Mouse (Mus musculus) adipocyte (in vitro differentiated cells): ENCODE measurements around the gene Fbxw9.

Experiments used
- DNase-seq: peaks from one replicate; pipeline ENCODE4 v3.0.0-alpha.2; 2016; ENCODE audit warnings: low spot score

Fbxw9 gene

DNA sequence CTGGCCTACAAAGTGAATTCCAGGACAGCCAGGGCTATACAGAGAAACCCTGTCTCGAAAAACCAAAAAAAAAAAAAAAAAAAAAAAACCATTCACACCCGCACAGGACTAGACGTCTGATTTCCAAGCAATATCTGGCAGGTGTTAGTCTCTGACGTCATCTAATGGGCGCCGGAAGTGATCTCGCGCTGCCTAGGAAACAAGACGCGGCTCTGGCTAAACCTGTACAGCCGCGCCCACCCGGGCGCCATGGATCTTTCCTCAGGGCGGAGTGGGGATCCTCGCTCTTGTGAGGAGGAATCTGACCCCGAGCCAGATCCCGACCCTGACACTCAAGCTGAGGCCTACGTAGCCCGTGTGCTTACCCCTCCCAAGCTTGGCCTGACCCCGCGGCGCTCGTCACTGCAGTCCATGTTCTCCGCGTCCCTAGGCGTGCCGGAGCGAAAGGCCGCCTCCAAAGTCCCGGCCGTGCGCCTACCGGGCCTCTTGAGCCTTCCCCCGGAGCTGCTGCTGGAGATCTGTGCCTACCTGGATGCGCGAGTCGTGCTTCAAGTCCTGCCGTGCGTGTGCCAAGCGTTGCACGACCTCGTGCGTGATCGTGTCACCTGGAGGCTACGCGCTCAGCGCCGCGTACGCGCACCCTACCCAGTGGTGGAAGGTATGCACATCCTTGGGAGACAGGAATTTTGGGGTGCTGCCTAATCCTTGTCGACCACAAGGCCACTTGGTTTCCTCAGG is at the start of gene Fbxw9:
Gene Fbxw9, plus strand, starts transcription at position 177 of the 738 bp plus-strand sequence.
- peak; percentile 96 for DNase-seq

DNA sequence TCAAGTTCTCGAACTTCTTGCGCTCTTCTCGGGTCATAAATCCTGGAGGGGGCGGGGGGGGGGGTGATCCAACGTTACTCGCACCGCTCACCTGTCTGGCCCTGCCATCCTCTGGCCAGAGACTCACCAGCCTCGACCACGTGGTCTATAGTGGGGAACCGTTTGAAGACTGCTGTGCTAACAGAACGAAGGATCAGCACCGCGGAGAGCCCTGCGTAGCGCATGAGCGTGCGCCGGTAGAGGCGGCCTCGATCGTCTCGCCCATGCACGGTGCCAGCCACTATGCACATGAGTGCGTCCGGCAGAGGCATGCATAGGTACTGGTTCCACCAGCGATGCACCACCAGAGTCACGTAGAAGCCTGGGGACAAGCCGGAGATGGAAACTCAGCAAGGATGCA is 48.6 kb upstream of the Fbxw9 start:
- DNase-seq: no peak

DNA sequence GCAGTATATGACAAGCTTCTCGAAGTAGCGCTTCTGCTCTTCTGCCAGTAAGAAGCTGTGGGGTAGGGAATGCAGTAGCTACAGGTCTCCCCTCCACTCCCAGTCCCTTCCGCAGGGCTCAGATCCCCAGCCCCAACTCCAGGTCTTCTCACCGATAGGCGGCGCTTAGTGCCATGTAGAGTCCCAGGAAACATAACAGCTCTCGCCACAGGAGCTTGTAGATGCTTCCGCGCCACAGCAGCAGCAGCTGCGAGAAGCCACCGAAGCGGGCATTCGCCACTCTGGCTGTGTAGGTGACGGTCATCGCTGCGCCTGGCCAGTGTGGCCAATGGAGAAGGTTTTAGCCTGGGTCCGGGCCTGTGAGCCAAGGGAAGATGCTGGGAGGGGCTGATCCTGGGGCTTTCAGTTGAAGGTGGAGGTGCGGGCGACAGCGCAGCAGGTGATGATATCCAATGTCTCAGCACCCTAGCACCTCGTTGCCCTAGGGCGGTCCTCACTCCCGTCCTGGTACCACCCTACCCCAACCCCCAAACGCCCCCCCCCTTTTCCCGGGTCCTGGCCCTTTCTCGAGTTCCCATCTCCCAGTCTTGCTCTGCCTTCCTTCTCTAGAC is 46.5 kb upstream of the Fbxw9 start:
- DNase-seq: no peak

DNA sequence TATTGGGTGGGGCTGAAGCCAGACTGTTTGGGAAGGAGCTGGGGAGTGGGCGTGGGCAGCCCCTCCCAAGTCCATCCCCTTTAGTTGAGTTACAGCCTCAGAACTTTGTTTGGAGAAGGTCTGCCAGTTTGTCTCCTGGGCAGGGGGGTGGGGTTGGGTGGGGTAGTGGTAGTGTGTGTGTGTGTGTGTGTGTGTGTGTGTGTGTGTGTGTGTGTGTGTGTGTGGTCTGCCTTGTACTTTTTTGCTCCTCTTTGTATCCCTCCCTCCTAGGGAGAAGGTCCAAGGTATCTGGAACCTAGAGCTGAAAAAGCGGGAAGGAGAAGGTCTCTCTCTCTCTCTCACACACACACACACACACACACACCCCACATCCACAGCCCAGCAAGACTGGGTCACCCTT is 45.4 kb upstream of the Fbxw9 start, which contains the start of gene Best2:
Gene Best2, minus strand, starts transcription at position 101 of the 400 bp plus-strand sequence.
- no peak for DNase-seq

DNA sequence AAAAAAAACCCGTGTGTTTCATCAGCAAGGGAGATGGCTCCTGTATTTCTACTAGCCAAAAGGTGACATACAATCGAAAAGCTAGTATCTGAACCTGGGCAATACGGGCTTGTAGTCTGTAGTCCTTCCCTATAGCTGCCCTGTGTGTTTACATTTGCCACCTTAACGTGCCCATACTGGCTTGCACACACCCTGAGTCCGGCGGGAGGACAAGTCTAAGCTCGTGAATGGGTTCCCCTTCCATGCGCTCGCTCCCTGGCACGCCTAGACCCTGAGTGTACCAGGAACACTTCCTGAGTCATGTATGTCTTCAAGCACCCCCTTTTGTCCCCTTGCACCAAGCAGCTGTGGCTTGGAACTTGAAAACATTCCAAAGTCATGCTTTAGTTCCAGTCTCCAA is 43.1 kb upstream of the Fbxw9 start:
- no peak for DNase-seq

DNA sequence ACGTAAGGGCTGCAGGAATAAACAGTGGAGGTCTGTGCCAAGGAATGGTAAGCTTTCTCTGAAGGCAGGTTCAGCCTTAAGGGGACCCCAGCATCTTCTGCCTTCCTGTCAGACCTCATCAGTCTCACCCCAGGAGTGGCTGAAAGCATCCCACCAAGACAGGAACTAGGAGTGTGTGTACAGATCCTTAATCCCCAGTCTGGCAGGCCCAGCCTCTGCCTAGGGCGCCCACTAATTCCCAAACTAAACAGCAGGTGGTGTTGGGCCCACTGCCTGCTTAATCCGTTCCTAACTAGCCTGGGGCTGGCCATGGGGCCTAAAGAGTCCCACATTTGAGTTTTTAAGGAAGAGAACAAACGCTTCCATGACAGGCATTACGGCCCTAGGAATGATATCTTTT is 42.6 kb upstream of the Fbxw9 start:
- DNase-seq: no peak

DNA sequence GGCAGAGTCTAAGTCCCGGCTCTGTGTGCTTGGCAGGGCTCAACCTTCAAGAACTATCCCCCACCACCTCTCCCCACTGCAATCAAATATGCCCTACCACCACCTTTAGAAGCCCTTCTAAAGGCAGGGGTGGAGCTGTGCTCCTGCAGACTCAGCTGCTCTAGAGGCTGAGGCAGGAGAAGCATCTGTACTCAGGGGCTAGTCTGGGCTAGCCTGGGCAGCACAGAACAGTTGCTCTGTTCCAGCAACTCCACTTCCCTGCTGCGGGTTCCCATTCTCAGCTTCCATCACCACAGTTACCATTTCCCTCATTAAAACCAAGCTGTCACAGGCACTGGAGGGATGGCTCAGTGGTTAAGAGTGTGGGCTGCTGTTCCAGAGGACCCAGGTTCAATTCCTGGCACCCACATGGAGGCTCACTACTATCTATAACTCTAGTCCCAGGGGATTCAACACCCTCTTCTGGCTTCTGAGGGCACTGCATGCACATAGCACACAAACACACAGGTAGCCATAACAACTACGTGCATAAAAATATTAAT is 38.3 kb upstream of the Fbxw9 start:
- DNase-seq: no peak

DNA sequence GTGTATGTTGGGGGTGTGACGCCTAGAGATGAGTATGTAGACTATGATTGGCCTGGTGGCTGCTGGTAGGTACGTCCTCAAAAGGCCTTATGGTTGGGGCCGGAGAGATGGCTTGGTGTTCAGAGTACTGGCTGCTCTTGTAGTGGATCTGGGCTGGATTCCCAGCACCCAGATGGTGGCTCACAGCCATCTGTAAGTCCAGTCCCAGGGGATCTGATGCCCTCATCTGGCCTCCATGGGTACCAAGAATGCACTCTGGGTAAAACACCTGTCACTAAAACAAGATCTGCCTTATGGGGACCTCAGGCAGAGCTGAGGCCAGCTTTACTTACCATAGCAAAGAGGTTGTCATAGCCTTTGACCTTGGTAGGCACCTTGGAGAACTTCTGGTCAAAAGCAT is 36.0 kb upstream of the Fbxw9 start:
- no peak for DNase-seq

DNA sequence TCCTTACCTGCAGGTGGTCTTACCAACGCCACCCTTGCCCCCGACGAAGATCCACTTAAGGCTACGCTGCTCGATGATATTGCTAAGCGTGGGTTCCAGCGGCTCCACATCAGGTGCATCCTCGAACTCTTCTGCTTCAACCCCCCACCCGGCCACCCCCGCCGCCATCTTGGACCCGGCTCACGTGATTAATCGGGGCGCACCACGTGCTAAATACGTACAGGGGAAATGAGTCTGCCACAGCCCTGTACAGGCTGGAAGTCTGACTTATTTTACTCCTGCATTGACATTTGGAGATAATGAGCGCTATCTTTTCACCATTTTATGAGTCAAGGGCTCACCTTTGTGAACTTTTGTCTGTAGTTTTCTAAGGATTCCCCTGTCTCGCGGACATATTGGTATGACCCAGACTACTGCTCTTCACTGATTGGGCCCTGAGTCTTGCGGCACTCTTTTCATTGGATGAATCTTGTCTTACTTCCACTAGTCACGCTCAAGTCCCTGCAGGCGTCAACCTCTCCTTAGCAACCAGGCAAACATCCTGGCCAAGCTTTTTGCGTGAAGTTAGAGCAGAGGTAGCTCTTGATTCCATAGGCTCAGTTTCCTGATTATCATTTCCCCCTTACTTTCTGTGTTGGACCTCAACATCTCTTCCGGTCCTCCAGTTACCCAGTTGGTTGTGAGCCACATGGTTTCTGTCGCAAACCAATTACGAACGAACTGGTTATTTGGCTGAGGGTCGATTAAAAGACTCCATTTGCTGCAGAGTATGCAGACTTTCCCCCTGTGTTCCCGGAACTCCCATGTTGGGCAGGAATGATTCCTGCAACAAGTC is 34.5 kb upstream of the Fbxw9 start, which contains the start of gene Asna1:
Gene Asna1, minus strand, starts transcription at position 184 of the 835 bp plus-strand sequence.
- DNase-seq: peak; percentile 97

DNA sequence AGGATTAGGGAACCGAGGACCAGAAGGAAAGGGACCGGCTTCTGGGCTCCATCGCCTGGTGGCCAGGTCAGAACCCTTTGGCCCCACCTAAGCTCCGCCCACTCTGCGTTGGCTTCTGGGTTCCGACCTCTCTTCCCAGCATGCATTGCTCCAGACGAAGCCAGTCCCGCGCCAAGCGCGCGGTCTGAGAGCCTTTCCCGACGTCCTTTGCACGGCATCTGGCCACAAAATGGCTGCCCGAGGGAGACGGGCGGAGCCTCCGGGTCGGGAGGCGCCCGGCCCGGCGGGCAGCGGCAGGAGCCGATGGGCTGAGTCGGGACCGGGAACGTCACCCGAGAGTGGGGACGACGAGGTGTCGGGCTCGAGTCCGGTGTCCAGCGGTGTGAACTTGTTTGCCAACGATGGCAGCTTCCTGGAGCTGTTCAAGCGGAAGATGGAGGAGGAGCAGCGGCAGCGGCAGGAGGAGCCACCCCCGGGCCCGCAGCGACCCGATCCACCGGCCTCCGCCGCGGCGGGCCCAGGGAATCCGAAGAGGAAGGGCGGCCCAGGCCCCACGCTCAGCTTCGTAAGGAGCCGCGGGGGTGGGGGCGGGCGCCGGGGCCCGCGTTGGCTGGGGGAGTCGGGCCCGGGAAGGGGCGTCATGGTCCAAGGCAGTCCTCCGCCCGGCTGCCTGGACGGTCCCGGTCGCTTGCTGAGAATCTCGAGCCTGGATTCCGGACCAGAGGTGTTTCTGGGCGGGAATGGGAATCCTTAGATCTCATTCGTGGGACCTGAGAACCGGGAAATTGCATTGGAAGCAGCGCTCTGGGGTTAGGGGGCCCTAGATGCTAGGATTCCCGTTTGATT is 33.0 kb upstream of the Fbxw9 start, which contains the start of gene Trir:
Gene Trir, plus strand, starts transcription at position 154 of the 846 bp plus-strand sequence.
- DNase-seq: peak; percentile 100

DNA sequence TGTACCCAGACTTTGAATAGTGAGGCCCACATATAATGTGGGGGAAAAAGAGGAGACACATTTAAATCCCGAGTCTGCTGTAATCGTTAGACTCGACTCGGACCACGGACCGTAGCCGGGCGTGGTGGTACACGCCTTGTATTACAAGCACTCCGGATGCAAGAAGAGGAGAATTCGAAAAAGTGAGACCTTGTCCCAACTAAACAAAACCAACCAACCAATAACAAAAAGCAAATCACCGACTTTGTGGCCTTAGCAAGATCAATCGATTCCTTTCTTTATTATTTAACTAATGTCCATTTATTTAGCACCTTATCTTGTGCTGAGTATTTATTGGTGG is 32.4 kb upstream of the Fbxw9 start:
- DNase-seq: peak; percentile 38

DNA sequence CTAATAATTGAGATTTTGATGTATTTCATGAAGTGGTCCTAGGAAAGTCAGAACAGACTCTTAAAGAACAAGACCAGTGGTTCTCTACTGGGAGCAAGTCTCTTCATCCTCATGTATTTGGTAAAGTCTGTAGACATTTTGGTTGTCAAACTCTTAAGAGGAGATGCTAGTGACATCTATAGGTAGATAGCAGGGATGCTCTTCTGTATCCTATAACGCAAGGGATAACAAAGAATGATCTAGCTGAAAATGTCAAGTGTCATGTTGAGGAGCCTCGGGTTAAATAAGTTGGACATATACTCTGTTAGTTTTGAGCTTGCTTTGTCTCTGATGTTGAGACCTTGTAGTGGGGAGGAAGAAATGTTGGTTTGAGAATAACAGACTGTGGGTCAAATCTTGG is 31.9 kb upstream of the Fbxw9 start:
- DNase-seq: peak; percentile 45

DNA sequence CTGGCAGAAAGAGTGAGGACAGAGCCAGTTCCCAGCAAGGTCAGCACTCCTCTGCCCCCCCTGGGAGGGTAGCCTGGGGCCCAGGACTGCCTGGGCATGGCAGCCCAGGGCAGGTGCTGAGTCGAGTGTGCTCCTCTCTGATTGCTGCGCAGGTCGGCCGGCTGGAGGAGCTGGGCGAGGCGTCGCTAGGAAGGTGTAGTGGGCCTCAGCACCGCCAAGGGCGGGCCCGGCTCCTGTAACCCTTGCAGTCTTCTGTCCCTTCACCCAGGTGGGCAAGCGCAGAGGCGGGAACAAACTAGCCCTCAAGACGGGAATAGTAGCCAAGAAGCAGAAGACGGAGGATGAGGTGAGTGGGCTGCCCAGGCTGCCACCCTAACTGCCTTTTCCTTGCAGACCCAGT is 30.6 kb upstream of the Fbxw9 start:
- no peak for DNase-seq

DNA sequence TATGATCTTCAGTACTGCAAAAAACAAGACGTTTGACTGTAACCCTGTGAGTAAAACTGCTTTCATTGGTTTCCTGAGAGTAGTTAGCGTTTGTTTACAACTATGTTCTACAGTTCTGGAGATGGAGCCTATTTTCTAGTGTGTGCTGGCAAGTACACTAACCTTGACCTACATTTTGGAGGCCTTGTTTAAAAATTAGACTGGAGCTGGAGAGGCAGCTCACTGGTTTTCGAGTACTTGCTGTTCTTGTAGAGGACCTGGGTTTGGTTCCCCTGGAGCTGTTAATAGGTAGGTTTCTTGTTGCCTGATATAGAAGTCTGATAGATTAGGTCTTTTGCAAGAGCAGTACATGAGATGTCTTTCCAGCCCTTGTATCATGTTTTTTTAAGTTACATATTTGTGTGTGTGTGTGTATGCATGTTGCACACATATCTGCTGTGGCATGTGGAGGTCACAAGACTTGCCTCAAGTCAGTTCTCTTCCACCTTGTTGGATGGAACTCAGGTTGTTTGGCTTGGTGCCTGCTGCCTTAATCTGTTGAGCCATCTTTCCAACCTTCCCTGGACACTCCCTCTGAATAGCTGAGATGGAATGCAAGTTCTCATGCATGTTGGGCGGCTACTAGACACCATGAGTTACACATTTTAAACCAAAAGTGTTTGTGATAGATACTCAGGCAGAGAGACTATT is 27.1 kb upstream of the Fbxw9 start:
- peak; percentile 42 for DNase-seq

DNA sequence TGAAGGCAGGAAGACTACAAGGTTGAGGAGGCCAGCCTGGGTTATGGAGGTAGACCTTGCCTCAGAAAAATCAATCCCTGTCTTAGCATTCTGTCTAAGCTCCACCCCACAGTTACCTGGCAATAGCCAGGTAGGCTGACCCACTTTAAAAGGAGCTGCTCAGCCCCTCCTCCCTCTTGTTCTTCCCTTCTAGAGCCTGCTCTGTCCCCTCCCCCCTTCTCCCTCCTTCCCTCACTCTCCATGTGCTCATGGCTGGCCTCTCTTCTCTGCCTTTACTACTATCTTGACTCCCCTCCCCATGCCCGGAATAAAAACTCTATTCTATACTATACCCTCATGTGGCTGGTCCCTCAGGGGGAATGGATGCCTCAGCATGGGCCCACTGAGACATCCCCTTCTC is 26.0 kb upstream of the Fbxw9 start:
- DNase-seq: no peak

DNA sequence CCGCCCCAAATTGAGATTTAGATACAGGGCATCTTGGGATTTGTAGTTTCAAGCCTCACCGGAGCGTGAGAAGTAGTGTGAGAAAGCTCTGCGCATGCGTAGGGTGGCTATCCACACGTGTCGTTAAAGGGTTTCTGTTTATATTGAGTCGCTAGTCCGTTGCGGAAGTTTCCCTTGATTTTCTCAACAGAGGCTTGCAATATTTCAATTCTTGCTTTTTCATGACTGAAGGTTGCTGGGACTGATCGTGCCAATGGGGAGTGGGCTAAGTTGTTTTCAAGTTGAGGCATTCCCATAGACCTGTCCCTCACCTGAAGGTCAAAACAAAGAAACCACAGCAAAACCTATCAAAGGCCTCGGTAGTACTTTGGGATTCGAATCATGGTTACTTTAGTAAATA is 25.1 kb upstream of the Fbxw9 start:
- no peak for DNase-seq

DNA sequence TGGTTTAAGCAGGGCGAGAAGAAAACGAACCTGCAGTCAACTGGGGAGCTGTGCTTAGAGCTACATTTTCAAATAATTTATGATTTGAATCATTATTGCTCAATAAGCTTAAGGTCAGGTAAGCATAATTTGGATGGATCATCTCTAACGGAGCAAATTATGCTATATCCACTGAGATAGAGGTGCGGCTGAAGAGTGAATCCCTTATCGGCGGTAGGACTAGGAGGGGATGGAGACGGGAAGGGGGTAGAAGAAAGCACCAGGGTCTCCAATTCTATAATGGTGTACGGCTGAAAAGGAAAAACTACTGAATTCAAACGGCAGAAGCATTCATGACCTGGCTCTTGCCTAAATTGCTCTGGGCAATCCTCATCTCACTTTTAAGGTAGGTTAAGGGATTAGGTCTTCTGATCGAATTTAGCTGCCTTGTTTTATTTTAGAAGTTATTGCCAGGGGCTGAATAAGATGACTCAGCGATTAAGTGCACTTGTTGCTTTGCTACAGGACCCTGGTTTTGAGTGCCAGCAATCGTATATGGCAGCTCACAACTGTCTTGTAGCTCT is 24.6 kb upstream of the Fbxw9 start:
- DNase-seq: no peak

DNA sequence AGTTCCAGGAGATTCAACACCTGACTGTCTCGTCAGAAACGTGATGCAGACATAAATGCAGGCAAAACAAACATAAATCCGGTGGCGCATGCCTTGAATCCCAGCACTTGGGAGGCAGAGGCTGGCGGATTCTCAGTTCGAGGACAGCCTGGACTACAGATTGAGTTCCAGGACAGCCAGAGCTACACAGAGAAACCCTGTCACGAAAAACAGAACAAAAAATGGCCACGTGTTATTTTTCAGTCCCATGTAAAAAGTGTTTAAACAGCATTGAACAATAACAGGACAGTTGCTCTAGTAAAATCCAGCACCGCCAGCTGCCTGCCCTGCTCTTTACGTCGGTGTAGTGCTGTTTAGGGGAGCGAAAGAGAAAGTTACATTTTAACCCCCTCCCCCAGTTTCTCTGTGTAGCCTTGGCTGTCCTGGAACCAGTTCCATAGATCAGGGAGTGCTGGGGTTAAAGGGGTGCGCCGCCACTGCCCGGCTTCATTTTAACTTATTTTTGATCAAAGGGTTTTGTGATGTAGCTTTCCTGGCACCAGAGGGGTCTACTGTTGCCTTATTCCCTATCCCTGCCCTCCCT is 24.0 kb upstream of the Fbxw9 start:
- peak; percentile 78 for DNase-seq

DNA sequence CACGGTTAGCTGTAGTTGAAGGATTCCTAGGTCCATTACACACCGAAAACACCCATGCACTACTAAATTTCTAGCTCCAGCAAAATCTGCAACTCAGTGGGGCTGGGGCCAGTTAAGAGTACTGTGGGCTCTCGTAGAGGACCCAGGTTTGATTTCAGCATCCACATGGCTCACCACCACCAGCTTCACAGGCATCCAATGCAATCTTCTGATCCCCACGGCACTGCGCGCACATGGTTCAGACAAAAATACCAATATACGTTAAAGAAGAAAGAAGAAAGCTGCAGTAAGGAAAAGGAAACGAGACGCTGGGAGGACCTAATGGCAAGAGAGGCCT is 23.5 kb upstream of the Fbxw9 start:
- no peak for DNase-seq

DNA sequence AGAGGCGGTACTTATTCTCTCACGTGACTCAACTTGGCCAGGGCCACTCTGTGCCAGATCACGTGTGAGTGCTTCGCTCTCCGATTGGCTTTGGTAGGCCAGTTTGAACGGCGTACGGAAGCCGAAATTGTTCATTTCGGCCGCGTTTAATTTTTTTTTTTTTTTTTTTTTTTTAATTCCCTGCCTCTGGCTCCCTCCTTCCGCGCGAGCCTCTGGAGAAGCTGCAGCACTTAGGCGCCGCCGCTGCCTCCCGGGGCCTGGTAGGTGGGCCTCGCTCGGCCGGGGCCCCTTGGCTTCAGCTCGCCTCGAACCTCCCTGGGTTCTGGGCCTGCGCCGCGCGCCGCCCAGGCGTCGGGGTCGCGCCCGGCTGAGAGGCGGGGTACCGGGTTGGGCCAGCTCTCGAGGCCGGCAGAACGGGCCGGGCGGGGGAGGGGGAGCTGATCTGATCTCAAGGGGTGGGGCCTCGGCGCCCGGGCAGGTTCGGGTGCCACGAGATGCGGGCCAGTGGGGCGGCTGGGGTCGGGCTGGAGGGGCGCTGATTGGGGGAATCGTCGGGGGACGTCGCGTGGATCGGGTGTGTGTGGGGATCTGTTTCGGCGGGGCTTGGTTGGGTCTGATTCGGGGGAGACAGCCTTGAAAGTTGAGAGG is 23.0 kb upstream of the Fbxw9 start, which contains the start of gene Tnpo2:
Gene Tnpo2, plus strand, starts transcription at position 198 of the 648 bp plus-strand sequence.
- DNase-seq: peak; percentile 100
